Mouse (Mus musculus): ENCODE data around the gene Ppp1r1b.

Gene Ppp1r1b
- long read RNA-seq, experiment 1: 0 reads
- long read RNA-seq, experiment 2, partial matches to known transcripts: 0 of 2 reads
- long read RNA-seq, experiment 2, other reads (novel, unspliced or antisense): 0 of 2 reads

DNA sequence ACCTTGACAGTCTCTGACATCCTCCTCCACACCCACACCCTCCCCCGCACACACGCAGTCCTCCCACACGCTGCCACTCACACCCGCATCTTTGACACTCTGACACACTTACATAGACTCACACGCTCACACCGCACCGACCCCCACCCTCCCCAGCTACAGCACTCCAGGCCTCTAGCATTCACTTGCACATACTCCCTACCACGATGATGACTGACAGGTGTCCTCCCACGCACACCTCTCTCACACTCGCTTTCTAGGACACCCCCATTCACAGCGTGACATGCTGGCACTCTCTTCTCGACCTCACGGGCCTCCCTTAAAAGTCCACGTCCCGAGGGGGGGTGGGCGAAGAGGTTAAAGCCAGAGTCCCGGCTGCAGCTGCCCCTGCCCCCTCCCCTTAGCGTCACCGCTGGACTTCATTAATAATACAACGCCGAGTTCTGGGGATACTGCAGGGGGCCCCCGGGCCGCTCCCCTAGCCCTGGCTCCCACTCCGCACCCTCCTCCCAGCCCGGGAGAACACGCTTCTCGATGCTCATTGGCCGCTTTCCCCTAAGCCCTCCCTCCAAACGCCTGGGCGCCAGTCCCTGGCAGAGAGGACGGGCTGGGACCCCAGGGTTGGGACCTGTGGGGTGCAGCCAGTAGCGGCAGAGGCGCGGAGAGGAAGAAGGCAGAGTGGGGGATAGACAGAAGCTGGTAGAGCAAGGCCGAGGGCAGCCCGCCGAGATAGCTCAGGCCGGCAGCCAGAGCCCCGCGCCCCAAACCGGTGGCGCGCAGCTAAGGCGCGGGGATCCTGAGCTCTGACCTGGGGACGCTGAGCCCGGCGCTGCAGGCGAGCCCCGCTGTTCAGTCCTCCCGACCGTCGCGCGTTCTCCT is at the start of gene Ppp1r1b:
Gene Ppp1r1b (plus strand): TSS at position 322 of the 879 bp plus-strand sequence.
- intact Hi-C loops (cut with DNase I): no loop called here

GRCm38 (mm10) chr11:98298484-98299205 is 49.6 kb upstream of the Ppp1r1b start:
- intact Hi-C loops (cut with DNase I): no loop called here

- intact Hi-C loops (cut with DNase I): no loop called here
Observed at GRCm38 (mm10) chr11:98313790-98314323, 34.3 kb upstream of the Ppp1r1b start.

- intact Hi-C loops (cut with DNase I): no loop called here
Observed at GRCm38 (mm10) chr11:98317479-98317878, 30.7 kb upstream of the Ppp1r1b start.

GRCm38 (mm10) chr11:98318421-98319116 is 29.6 kb upstream of the Ppp1r1b start:
- intact Hi-C loops (cut with DNase I): no loop called here

- intact Hi-C loops (cut with DNase I): no loop called here
Observed at GRCm38 (mm10) chr11:98319120-98319519, 29.1 kb upstream of the Ppp1r1b start.

- intact Hi-C loops (cut with DNase I): no loop called here
Observed at GRCm38 (mm10) chr11:98319544-98319943, 28.7 kb upstream of the Ppp1r1b start.

DNA sequence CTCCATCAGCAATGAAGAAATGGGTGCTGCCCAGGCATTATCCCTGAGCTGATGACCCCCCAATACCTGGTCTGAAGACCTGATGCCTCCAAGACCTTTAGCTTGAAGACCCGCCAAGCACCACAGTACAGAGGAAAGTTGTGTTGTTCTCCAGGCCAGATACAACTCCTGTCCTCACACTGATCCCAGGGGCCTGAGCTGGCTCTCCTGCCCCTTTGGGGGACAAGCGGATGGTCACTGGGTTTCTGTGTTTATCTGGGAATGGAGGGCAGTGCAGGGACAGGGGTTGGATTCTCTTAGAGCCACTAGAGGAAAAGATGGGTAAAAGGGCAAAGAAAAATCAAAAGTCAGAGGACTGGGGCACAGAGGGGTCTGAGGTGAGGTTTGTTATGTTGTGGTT is 28.3 kb upstream of the Ppp1r1b start:
- intact Hi-C loops (cut with DNase I): no loop called here

- intact Hi-C loops (cut with DNase I): no loop called here
Observed at GRCm38 (mm10) chr11:98320381-98320780, 27.8 kb upstream of the Ppp1r1b start.

- intact Hi-C loops (cut with DNase I): no loop called here
Observed at GRCm38 (mm10) chr11:98320806-98321676, 27.2 kb upstream of the Ppp1r1b start.

DNA sequence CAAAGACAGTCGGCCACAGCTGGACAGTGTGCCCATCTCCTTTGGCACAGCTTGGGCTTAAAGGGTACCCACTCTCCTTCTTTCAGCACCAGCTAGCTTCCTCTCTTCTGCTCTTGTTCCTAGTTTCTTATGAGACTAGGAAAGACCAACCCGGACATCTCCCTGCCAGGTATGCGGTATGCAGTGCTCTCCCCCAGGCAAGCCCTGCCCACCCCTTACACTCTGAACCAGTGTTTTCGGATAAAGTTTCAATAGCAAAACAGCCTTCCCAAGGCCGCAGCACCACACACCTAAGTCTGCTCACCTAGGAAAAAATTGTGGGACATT is 26.6 kb upstream of the Ppp1r1b start:
- intact Hi-C loops (cut with DNase I): no loop called here

DNA sequence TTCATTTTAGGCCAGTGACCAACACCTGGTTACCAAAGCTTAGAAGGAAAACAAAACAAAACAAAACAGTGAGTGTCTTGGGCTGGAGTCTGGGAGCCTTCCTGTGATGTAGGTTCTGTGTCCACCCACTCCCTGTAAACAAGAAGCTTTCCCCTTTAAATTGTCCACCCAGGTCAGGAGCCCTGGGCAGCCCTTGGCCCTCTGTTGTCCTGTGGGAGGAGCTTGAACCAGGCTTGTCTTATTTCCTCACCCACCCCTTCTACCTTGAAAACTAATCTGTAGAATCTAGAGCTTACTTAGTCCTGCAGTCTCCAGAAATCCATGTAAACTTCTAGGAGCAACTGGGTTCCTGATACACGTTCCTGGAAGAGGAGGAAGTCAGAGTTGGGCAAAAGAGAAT is 26.0 kb upstream of the Ppp1r1b start:
- intact Hi-C loops (cut with DNase I): no loop called here

- intact Hi-C loops (cut with DNase I): no loop called here
Observed at GRCm38 (mm10) chr11:98323136-98323866, 24.9 kb upstream of the Ppp1r1b start.

GRCm38 (mm10) chr11:98323933-98324332 is 24.3 kb upstream of the Ppp1r1b start:
- intact Hi-C loops (cut with DNase I): no loop called here

DNA sequence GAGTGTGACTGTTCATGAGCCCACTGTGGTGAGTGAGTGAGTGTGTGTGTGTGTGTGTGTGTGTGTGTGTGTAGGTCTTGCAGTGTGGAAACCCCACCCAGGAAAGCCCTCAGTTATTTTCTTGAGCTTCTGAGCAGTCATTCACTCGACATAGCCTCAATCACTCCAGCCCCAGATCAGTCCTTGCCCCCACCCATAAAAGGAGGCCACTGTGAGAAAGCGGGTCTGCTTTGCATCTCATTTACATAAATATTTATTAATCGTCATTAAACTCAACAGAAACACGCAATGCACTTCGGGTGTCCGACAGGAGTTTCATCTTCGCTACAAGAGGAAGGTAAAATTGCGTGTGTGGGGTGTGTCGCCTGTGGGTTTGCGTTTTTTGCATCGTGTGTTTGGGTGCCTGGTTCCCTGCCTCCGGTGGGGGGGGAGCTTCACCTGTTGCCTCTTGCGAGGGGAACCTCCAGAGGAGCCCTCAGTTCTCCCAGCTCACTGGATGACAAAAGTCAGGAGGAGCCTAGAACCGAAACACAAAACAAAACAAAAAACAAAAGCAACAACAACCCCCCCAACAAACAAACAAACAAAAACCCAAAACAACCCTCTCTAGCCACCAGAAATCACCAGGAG is 22.9 kb upstream of the Ppp1r1b start:
- intact Hi-C loops (cut with DNase I): no loop called here

DNA sequence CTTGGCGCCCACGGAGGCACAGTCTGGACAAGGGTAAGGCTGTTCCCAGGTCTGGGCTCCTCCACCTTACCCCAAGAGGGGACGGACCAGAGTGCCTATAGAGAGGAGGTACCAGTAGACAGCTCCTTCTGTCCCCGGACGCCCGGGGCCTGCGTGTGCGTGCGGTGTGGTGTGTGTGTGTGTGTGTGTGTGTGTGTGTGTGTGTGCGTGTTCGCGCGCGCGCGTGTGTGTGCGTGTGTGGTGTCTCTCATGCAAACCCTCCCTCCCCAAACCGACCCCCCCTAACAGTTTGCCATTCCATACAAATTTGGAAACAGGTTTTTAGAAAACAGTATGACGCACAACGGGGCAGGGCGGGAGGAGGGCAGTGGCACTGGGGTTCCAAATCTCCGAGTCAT is 22.4 kb upstream of the Ppp1r1b start:
- intact Hi-C loops (cut with DNase I): no loop called here

GRCm38 (mm10) chr11:98326741-98327135 is 21.5 kb upstream of the Ppp1r1b start:
- intact Hi-C loops (cut with DNase I): no loop called here

DNA sequence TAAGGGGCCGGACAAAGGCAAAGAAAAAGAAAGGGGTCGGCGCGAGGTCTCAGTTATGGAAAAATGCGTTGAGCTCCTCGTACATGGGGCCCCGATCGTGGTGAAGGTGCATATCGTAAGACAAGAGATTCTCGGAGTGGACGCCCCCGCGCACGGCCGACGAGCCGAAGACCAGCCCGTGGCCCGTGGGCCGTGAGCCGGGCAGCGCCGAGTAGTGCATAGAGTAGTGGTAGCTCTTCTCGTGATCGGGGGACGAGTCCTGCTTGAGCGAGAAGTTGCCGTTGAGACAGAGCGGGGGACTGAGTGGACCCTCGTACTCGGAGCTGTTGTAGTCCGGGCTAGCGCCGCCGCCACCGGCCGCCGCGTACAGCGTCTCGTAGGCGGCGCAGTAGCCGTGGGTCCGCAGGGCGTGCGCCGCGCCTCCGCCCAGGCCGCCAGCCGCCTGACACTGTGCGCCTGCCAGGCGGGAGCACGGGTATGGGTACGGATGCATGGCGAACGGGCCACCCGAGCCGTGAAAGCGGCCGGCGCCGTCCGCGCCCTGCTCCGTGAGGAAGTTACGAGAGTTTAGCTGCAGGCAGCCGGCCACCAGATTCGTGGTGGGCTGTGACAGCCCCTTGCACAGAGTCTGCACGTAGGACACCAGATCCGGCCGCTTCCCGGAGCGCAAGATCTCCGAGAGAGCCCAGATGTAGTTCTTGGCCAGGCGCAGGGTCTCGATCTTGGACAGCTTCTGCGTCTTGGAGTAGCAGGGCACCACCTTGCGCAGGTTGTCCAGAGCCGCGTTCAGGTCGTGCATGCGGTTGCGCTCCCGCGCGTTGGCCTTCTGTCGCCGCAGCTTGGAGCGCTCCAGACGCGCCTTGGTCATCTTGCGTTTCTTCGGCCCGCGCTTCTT is 20.8 kb upstream of the Ppp1r1b start:
- intact Hi-C loops (cut with DNase I): no loop called here

DNA sequence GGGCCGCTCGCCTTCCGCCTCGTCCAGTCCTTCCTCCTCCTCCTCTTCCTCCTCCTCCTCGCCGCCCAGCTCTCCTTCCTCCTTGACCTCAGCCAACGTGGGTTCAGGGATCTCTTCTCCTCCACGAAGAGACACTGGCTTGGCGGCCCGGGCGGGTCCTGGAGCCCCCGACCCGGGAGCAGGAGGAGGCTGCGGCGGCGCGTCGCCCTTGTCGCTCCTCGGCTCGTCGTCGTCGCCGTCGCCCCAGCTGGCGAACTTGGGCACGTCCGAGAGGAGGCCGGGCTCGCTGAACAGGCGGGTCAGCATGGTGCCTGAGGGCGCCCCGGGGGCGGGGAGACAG is 20.2 kb upstream of the Ppp1r1b start:
- intact Hi-C loops (cut with DNase I): no loop called here
